10 mouse cellular contexts compared by ENCODE assay signal in the genomic region with DNA sequence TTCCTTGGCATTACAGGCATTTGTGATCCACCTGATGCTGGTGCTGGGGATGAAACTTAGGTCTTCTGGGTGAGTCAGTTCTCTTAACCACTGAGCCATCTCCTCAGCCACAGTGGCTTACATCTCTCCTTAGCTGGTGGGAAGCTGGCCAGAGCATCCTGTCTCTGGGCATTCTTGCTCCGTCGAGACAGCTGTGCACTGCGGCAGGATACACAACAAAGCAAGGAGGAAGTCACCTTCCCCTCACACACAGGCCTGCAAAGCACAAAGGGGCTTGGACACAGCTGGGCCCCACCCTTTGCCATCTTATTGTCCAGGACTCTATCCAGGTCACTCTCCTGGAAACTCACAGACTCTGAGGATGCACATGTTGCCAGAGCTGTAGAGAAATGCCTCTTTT. TPM values are rescaled to one million over a fixed set of nuclear protein-coding genes. Genes with fewer than 3 reads are reported as not detected.
DNase-seq lines count a peak whose midpoint lies in the region; ATAC-seq lines count a peak whose summit lies in the region.
"Had no signal": no experiment of that assay in that cellular context is flagged by ENCODE, and none has a peak within 500 bp of the region (broad histone marks: within the 10 kb centered on the region; RNA-seq: fewer than 3 reads in every experiment).

No protein-coding gene starts in this region.

- H3K4me1 ChIP-seq in embryonic facial prominence, embryonic 14.5 days (ENCODE audit: control insufficient read depth, insufficient read depth, low read length), result no peaks in the 10 kb centered on the region
- peaks cover 25% of the 10 kb centered on the region for H3K4me1 ChIP-seq in embryonic facial prominence, embryonic 10.5 days
- H3K4me1 ChIP-seq in lung, embryonic 15.5 days, result peaks cover 14% of the 10 kb centered on the region; the same call in 1 of the 2 replicates

- H3K4me2 ChIP-seq in embryonic facial prominence, embryonic 14.5 days (ENCODE audit: low read depth, low read length), result no peak overlapping the region
- no peak overlapping the region for H3K4me2 ChIP-seq in lung, embryonic 15.5 days

- WGBS in embryonic facial prominence, embryonic 14.5 days, result 51% methylated on average over 3 of the region's 3 CpGs
- WGBS in embryonic facial prominence, embryonic 10.5 days, result 66% methylated on average over 3 of the region's 3 CpGs
- WGBS in lung, embryonic 15.5 days, result 61% methylated on average over 3 of the region's 3 CpGs

- H3K4me3 ChIP-seq in embryonic facial prominence, embryonic 14.5 days (ENCODE audit: low read depth, low read length), result no peak overlapping the region
- H3K4me3 ChIP-seq in embryonic facial prominence, embryonic 10.5 days, result no peak overlapping the region
- H3K4me3 ChIP-seq in lung, embryonic 15.5 days, result no peak overlapping the region

- no peaks in the 10 kb centered on the region for H3K27me3 ChIP-seq in embryonic facial prominence, embryonic 14.5 days (replicated peaks; ENCODE audit: control insufficient read depth, insufficient read depth, low read length)
- H3K27me3 ChIP-seq in embryonic facial prominence, embryonic 10.5 days (replicated peaks; ENCODE audit: low read depth, poor library complexity, severe bottlenecking), result no peaks in the 10 kb centered on the region
- no peaks in the 10 kb centered on the region for H3K27me3 ChIP-seq in lung, embryonic 15.5 days
- H3K27me3 ChIP-seq in splenic B cell, adult 2 months (ENCODE audit: control insufficient read depth, insufficient read depth, low read length, poor library complexity, severe bottlenecking), result no peaks in the 10 kb centered on the region

- peak; percentile 23 for DNase-seq in embryonic facial prominence, embryonic 14.5 days (ENCODE audit: low spot score)
- no peak for DNase-seq in embryonic facial prominence, embryonic 10.5 days (ENCODE audit: low spot score)
- DNase-seq in lung, postnatal 14 days, result no peak
- peak; percentile 38 to 50 for DNase-seq in heart, postnatal 14 days
- DNase-seq in splenic B cell, adult 2 months (ENCODE audit: low read depth, low spot score), result peak; percentile 41
- DNase-seq in urinary bladder, adult 18-20 months (ENCODE audit: low spot score in 2 of 2), result no peak
- DNase-seq in left cerebral cortex, postnatal 4 days, result no peak
- DNase-seq: cerebellum, adult 8-10 months had no signal

- H3K27ac ChIP-seq in embryonic facial prominence, embryonic 14.5 days (replicated peaks; ENCODE audit: low read depth, low read length), result no peak overlapping the region
- no peak overlapping the region for H3K27ac ChIP-seq in embryonic facial prominence, embryonic 10.5 days (replicated peaks)
- peak overlapping the region; percentile 39; the same call in 1 of the 2 replicates for H3K27ac ChIP-seq in lung, embryonic 15.5 days

- intact Hi-C loops in heart, postnatal 14 days (cut with DNase I), result no loop called here
- intact Hi-C loops in left cerebral cortex, postnatal 4 days (cut with DNase I), result no loop called here

- H3K36me3 ChIP-seq in embryonic facial prominence, embryonic 14.5 days (ENCODE audit: control insufficient read depth, insufficient read depth, low read length), result no peaks in the 10 kb centered on the region
- H3K36me3 ChIP-seq in embryonic facial prominence, embryonic 10.5 days (replicated peaks), result no peaks in the 10 kb centered on the region
- H3K36me3 ChIP-seq in lung, embryonic 15.5 days, result no peaks in the 10 kb centered on the region
- no peaks in the 10 kb centered on the region for H3K36me3 ChIP-seq in splenic B cell, adult 2 months (ENCODE audit: control insufficient read depth, insufficient read depth, low read length, poor library complexity, severe bottlenecking)

- H3K9me3 ChIP-seq in embryonic facial prominence, embryonic 14.5 days (ENCODE audit: control insufficient read depth, low read length), result peaks cover 4% of the 10 kb centered on the region; the same call in 1 of the 2 replicates
- no peaks in the 10 kb centered on the region for H3K9me3 ChIP-seq in embryonic facial prominence, embryonic 10.5 days
- no peaks in the 10 kb centered on the region for H3K9me3 ChIP-seq in lung, embryonic 15.5 days

- H3K9ac ChIP-seq in embryonic facial prominence, embryonic 14.5 days (ENCODE audit: low read depth, low read length), result no peak overlapping the region
- H3K9ac ChIP-seq in lung, embryonic 15.5 days, result no peak overlapping the region

- ATAC-seq in embryonic facial prominence, embryonic 14.5 days (ENCODE audit: low read depth), result no peak
- no peak for ATAC-seq in lung, embryonic 15.5 days (ENCODE audit: borderline replicate concordance, extremely low read depth, low FRiP score, low TSS enrichment)

RNA-seq across cellular contexts. Expression of a gene that starts 20.0 kb away (rescaled TPM):
- 2.2 and 2.5 TPM in 2 replicates for polyA plus RNA-seq in embryonic facial prominence, embryonic 14.5 days (2014; fragmentation: Nextera tagmentation; extraction: Ambion mirVana)
- 3.8 and 4.5 TPM in 2 replicates for polyA plus RNA-seq in embryonic facial prominence, embryonic 10.5 days (2016; fragmentation: Nextera tagmentation; extraction: Ambion mirVana)
- 5.2 and 6.4 TPM in 2 replicates for polyA plus RNA-seq in lung, embryonic 15.5 days (2015; fragmentation: Nextera tagmentation; extraction: Ambion mirVana)
- 10 to 100 TPM; 12.3 to 14.1 TPM for total RNA-seq in heart, postnatal 14 days (2021)
- 1 to 10 TPM; 7.9 to 8.1 TPM for total RNA-seq in left cerebral cortex, postnatal 4 days (2021)

RNA-seq across cellular contexts. Expression of a gene that starts 34.5 kb away (rescaled TPM):
- 48.7 and 53.0 TPM in 2 replicates for polyA plus RNA-seq in embryonic facial prominence, embryonic 14.5 days (2014; fragmentation: Nextera tagmentation; extraction: Ambion mirVana)
- 41.9 and 44.8 TPM in 2 replicates for polyA plus RNA-seq in embryonic facial prominence, embryonic 10.5 days (2016; fragmentation: Nextera tagmentation; extraction: Ambion mirVana)
- 41.0 and 45.8 TPM in 2 replicates for polyA plus RNA-seq in lung, embryonic 15.5 days (2015; fragmentation: Nextera tagmentation; extraction: Ambion mirVana)
- 10 to 100 TPM; 10.0 to 12.0 TPM for total RNA-seq in heart, postnatal 14 days (2021)
- 10 to 100 TPM; 50.0 to 61.8 TPM for total RNA-seq in left cerebral cortex, postnatal 4 days (2021)

RNA-seq across cellular contexts. Expression of a gene that starts 38.6 kb away (rescaled TPM):
- polyA plus RNA-seq in embryonic facial prominence, embryonic 14.5 days (2014; fragmentation: Nextera tagmentation; extraction: Ambion mirVana), result 0.94 and 1.9 TPM in 2 replicates
- polyA plus RNA-seq in embryonic facial prominence, embryonic 10.5 days (2016; fragmentation: Nextera tagmentation; extraction: Ambion mirVana), result 0.68 and 0.72 TPM in 2 replicates
- polyA plus RNA-seq in lung, embryonic 15.5 days (2015; fragmentation: Nextera tagmentation; extraction: Ambion mirVana), result 0.37 and 0.67 TPM in 2 replicates
- 10 to 100 TPM; 60.0 to 63.2 TPM for total RNA-seq in heart, postnatal 14 days (2021)
- 10 to 100 TPM; 95.0 to 98.1 TPM for total RNA-seq in left cerebral cortex, postnatal 4 days (2021)

RNA-seq across cellular contexts. Expression of a gene that starts 53.7 kb away (rescaled TPM):
- 233 and 249 TPM in 2 replicates for polyA plus RNA-seq in embryonic facial prominence, embryonic 14.5 days (2014; fragmentation: Nextera tagmentation; extraction: Ambion mirVana)
- 200 and 208 TPM in 2 replicates for polyA plus RNA-seq in embryonic facial prominence, embryonic 10.5 days (2016; fragmentation: Nextera tagmentation; extraction: Ambion mirVana)
- polyA plus RNA-seq in lung, embryonic 15.5 days (2015; fragmentation: Nextera tagmentation; extraction: Ambion mirVana), result 223 and 224 TPM in 2 replicates
- total RNA-seq in heart, postnatal 14 days (2021), result 10 to 100 TPM; 76.1 to 80.0 TPM
- total RNA-seq in left cerebral cortex, postnatal 4 days (2021), result 100 to 1,000 TPM; 166 to 181 TPM

RNA-seq across cellular contexts. Expression of a gene that starts 57.7 kb away (rescaled TPM):
- not detected in 2 replicates for polyA plus RNA-seq in embryonic facial prominence, embryonic 14.5 days (2014; fragmentation: Nextera tagmentation; extraction: Ambion mirVana)
- 0.22 TPM in 1 of 2 replicates, not detected in the other for polyA plus RNA-seq in embryonic facial prominence, embryonic 10.5 days (2016; fragmentation: Nextera tagmentation; extraction: Ambion mirVana)
- not detected in 2 replicates for polyA plus RNA-seq in lung, embryonic 15.5 days (2015; fragmentation: Nextera tagmentation; extraction: Ambion mirVana)
- not detected for total RNA-seq in heart, postnatal 14 days (2021)
- under 1 TPM in 1 of 2 experiments, not detected in 1; 0.28 TPM for total RNA-seq in left cerebral cortex, postnatal 4 days (2021)
- total RNA-seq: neutrophil, adult 5-6 weeks had no signal

Comparison
In these comparisons a context has a peak if more than half of its experiments do, and no peak if none do; other contexts are left out.
1. DNase-seq: peak in embryonic facial prominence, embryonic 14.5 days (single experiment), heart, postnatal 14 days (2 of 2) and splenic B cell, adult 2 months (single experiment); none in embryonic facial prominence, embryonic 10.5 days (single experiment), lung, postnatal 14 days (single experiment), urinary bladder, adult 18-20 months (0 of 2) and left cerebral cortex, postnatal 4 days (single experiment).